In the genomic region with DNA sequence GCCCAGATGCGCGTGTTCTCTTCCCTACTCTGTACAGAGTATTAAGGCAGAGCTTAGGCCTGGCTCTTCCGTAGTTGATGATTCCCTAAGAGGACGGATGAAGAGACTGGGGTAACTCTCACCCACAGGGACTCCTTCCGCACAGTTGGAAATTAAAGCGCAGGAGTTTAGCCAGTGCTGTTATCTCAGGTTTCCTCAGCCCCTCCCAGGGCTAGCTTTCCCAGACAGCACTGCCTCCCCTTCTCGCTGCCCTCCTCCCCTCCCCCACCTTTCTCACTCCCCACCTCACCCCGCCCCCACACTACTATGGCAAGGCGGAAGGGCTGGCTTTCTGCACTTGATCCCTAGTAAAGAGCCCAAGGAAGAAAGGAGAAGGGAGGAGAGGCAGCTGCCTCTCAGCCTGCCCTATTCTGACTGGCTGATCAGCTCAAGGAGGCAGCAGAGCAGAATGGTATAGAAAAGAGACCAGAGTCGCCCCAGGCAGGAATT, we compare ENCODE assay signal across 8 mouse cellular contexts. TPM values are rescaled to one million over a fixed set of nuclear protein-coding genes. Genes with fewer than 3 reads are reported as not detected.
DNase-seq lines count a peak whose midpoint lies in the region; ATAC-seq and TF ChIP-seq lines count a peak whose summit lies in the region.

No protein-coding gene starts in this region.

- TF ChIP-seq CTCF in kidney, adult 2 months (conservative IDR thresholded peaks at IDR 0.05; ENCODE audit: insufficient read depth, insufficient read length, low read depth, low read length): no peak

- peak overlapping the region; percentile 25; the same call in 1 of the 2 replicates for H3K9ac ChIP-seq in embryonic facial prominence, embryonic 14.5 days (ENCODE audit: low read depth, low read length)
- H3K9ac ChIP-seq in midbrain, embryonic 16.5 days (ENCODE audit: low read depth, low read length): peak overlapping the region; percentile 41; the same call in 1 of the 2 replicates

- H3K27ac ChIP-seq in kidney, adult 2 months (ENCODE audit: insufficient read depth, low read depth, low read length): peak overlapping the region; percentile 74
- H3K27ac ChIP-seq in embryonic facial prominence, embryonic 14.5 days (replicated peaks; ENCODE audit: low read depth, low read length): peak overlapping the region; percentile 49; the same call in 1 of the 2 replicates
- peak overlapping the region; percentile 77 for H3K27ac ChIP-seq in midbrain, embryonic 16.5 days (ENCODE audit: low read length)

- H3K4me1 ChIP-seq in kidney, adult 2 months (ENCODE audit: control insufficient read depth, insufficient read depth, low read length): peaks cover 14% of the 10 kb centered on the region
- H3K4me1 ChIP-seq in embryonic facial prominence, embryonic 14.5 days (ENCODE audit: control insufficient read depth, insufficient read depth, low read length): no peaks in the 10 kb centered on the region
- H3K4me1 ChIP-seq in midbrain, embryonic 16.5 days (ENCODE audit: control insufficient read depth, insufficient read depth, low read length): 0 out of 2 replicates have a peak, but pooled peaks cover 2% of the 10 kb centered on the region

- no peaks in the 10 kb centered on the region for H3K36me3 ChIP-seq in kidney, adult 2 months (ENCODE audit: control insufficient read depth, insufficient read depth, low read length)
- no peaks in the 10 kb centered on the region for H3K36me3 ChIP-seq in embryonic facial prominence, embryonic 14.5 days (ENCODE audit: control insufficient read depth, insufficient read depth, low read length)
- H3K36me3 ChIP-seq in midbrain, embryonic 16.5 days (ENCODE audit: control insufficient read depth, insufficient read depth, low read length): no peaks in the 10 kb centered on the region

- peak; percentile 82 for ATAC-seq in embryonic facial prominence, embryonic 14.5 days (ENCODE audit: low read depth)
- ATAC-seq in midbrain, embryonic 16.5 days: peak; percentile 80
- no peak for ATAC-seq in megakaryocyte, adult 5-6 weeks (ENCODE audit: poor library complexity, severe bottlenecking)

- DNase-seq in kidney, adult 2 months: no peak
- DNase-seq in kidney, adult 8-10 months: no peak
- DNase-seq in embryonic facial prominence, embryonic 14.5 days (ENCODE audit: low spot score): peak; percentile 62
- peak; percentile 31 for DNase-seq in kidney, postnatal 14 days
- DNase-seq in urinary bladder, postnatal 36 days (ENCODE audit: low spot score in 2 of 2): no peak
- no peak for DNase-seq in urinary bladder, adult 2 months (ENCODE audit: low spot score)

- no peaks in the 10 kb centered on the region for H3K27me3 ChIP-seq in kidney, adult 2 months (replicated peaks; ENCODE audit: control insufficient read depth, insufficient read depth, low read length)
- H3K27me3 ChIP-seq in embryonic facial prominence, embryonic 14.5 days (replicated peaks; ENCODE audit: control insufficient read depth, insufficient read depth, low read length): no peaks in the 10 kb centered on the region
- H3K27me3 ChIP-seq in midbrain, embryonic 16.5 days (ENCODE audit: control insufficient read depth, insufficient read depth, low read depth, low read length): no peaks in the 10 kb centered on the region

- 12% methylated on average over 10 of the region's 10 CpGs for WGBS in kidney, adult 2 months
- WGBS in embryonic facial prominence, embryonic 14.5 days: 18% methylated on average over 9 of the region's 10 CpGs
- WGBS in midbrain, embryonic 16.5 days: 17% methylated on average over 10 of the region's 10 CpGs

- no peak for TF ChIP-seq POLR2A in kidney, adult 2 months (IDR thresholded peaks at IDR 0.05; ENCODE audit: low read depth, low read length)

- H3K4me3 ChIP-seq in kidney, adult 2 months (ENCODE audit: insufficient read depth, low read depth, low read length): peak overlapping the region; percentile 36; the same call in 1 of the 2 replicates
- H3K4me3 ChIP-seq in embryonic facial prominence, embryonic 14.5 days (ENCODE audit: low read depth, low read length): peak overlapping the region; percentile 16
- peak overlapping the region; percentile 11; the same call in 1 of the 2 replicates for H3K4me3 ChIP-seq in midbrain, embryonic 16.5 days (ENCODE audit: low read depth, low read length)

- H3K9me3 ChIP-seq in embryonic facial prominence, embryonic 14.5 days (ENCODE audit: control insufficient read depth, low read length): no peaks in the 10 kb centered on the region
- no peaks in the 10 kb centered on the region for H3K9me3 ChIP-seq in midbrain, embryonic 16.5 days (replicated peaks; ENCODE audit: control insufficient read depth, low read length, poor library complexity, severe bottlenecking)

- H3K4me2 ChIP-seq in embryonic facial prominence, embryonic 14.5 days (ENCODE audit: low read depth, low read length): peak overlapping the region; percentile 50
- peak overlapping the region; percentile 46 for H3K4me2 ChIP-seq in midbrain, embryonic 16.5 days (ENCODE audit: low read length)

RNA-seq across cellular contexts. Expression of a gene that starts 21.5 kb away (rescaled TPM):
- polyA plus RNA-seq in kidney, adult 2 months (2012; rRNA removed): 1,901 and 2,104 TPM in 2 replicates
- polyA plus RNA-seq in embryonic facial prominence, embryonic 14.5 days (2014; fragmentation: Nextera tagmentation; extraction: Ambion mirVana): 555 and 588 TPM in 2 replicates
- 408 and 436 TPM in 2 replicates for polyA plus RNA-seq in midbrain, embryonic 16.5 days (2015; fragmentation: Nextera tagmentation; extraction: Ambion mirVana)
- total RNA-seq in megakaryocyte, adult 5-6 weeks (2015): 699 and 817 TPM in 2 replicates
- 576 and 610 TPM in 2 replicates for total RNA-seq in megakaryocyte, adult 5-6 weeks (2017)
- polyA plus RNA-seq in urinary bladder, adult 2 months (2012; rRNA removed): 445 and 526 TPM in 2 replicates

RNA-seq across cellular contexts. Expression of a gene that starts 56.7 kb away (rescaled TPM):
- polyA plus RNA-seq in kidney, adult 2 months (2012; rRNA removed): 33.1 and 44.2 TPM in 2 replicates
- polyA plus RNA-seq in embryonic facial prominence, embryonic 14.5 days (2014; fragmentation: Nextera tagmentation; extraction: Ambion mirVana): 124 and 125 TPM in 2 replicates
- 114 and 116 TPM in 2 replicates for polyA plus RNA-seq in midbrain, embryonic 16.5 days (2015; fragmentation: Nextera tagmentation; extraction: Ambion mirVana)
- 97.6 and 104 TPM in 2 replicates for total RNA-seq in megakaryocyte, adult 5-6 weeks (2015)
- total RNA-seq in megakaryocyte, adult 5-6 weeks (2017): 19.8 and 22.7 TPM in 2 replicates
- 43.4 and 45.0 TPM in 2 replicates for polyA plus RNA-seq in urinary bladder, adult 2 months (2012; rRNA removed)

RNA-seq across cellular contexts. Expression of a gene that starts 56.9 kb away (rescaled TPM):
- polyA plus RNA-seq in kidney, adult 2 months (2012; rRNA removed): 13.6 and 17.8 TPM in 2 replicates
- polyA plus RNA-seq in embryonic facial prominence, embryonic 14.5 days (2014; fragmentation: Nextera tagmentation; extraction: Ambion mirVana): 31.9 and 33.9 TPM in 2 replicates
- 20.9 and 21.0 TPM in 2 replicates for polyA plus RNA-seq in midbrain, embryonic 16.5 days (2015; fragmentation: Nextera tagmentation; extraction: Ambion mirVana)
- 23.8 and 25.9 TPM in 2 replicates for total RNA-seq in megakaryocyte, adult 5-6 weeks (2015)
- 51.9 and 59.1 TPM in 2 replicates for total RNA-seq in megakaryocyte, adult 5-6 weeks (2017)
- polyA plus RNA-seq in urinary bladder, adult 2 months (2012; rRNA removed): 15.9 and 19.7 TPM in 2 replicates

Comparison
In these comparisons a context has a peak if more than half of its experiments do, and no peak if none do; other contexts are left out.
1. DNase-seq: peak in embryonic facial prominence, embryonic 14.5 days (single experiment) and kidney, postnatal 14 days (single experiment); none in kidney, adult 2 months (single experiment), kidney, adult 8-10 months (0 of 2), urinary bladder, postnatal 36 days (0 of 2) and urinary bladder, adult 2 months (single experiment).
2. Peak in every context shown above with its lines, with median percentiles within 50 percentile points of each other: H3K27ac ChIP-seq and H3K4me3 ChIP-seq.